Mouse (Mus musculus): ENCODE results near the gene Srsf2.
"Not testable (repeated sequence)": the region's sequence is repeated elsewhere in the genome, so short reads cannot be mapped to it uniquely, and the experiment has no call there.

Srsf2 gene

GRCm38 (mm10) chr11:116852291-116852890 is 503 bp downstream of the Srsf2 start, which contains the start of gene Mfsd11:
TSS of gene Mfsd11 (plus strand) at chr11:116852440.
- no peak for DNase-seq (ENCODE audit: low read depth)

- DNase-seq (ENCODE audit: low read depth): no peak
Measured at GRCm38 (mm10) chr11:116851576-116852290, 1.2 kb downstream of the Srsf2 start.

- DNase-seq (ENCODE audit: low read depth): no peak
Measured at GRCm38 (mm10) chr11:116850833-116851477, 1.9 kb downstream of the Srsf2 start.

GRCm38 (mm10) chr11:116850085-116850484 is 2.8 kb downstream of the Srsf2 start:
- DNase-seq (ENCODE audit: low read depth): no peak

GRCm38 (mm10) chr11:116849587-116849986 is 3.3 kb downstream of the Srsf2 start:
- no peak for DNase-seq (ENCODE audit: low read depth)

GRCm38 (mm10) chr11:116848877-116849178 is 4.1 kb downstream of the Srsf2 start:
- DNase-seq (ENCODE audit: low read depth): not testable (repeated sequence)

GRCm38 (mm10) chr11:116848086-116848876 is 4.6 kb downstream of the Srsf2 start:
- no peak for DNase-seq (ENCODE audit: low read depth)

GRCm38 (mm10) chr11:116847187-116848085 is 5.5 kb downstream of the Srsf2 start:
- DNase-seq (ENCODE audit: low read depth): no peak

- DNase-seq (ENCODE audit: low read depth): no peak
Measured at GRCm38 (mm10) chr11:116846593-116847181, 6.2 kb downstream of the Srsf2 start.

- DNase-seq (ENCODE audit: low read depth): peak; percentile 93
Measured at GRCm38 (mm10) chr11:116843261-116844233, 9.3 kb downstream of the Srsf2 start, which contains the start of the genes Mettl23 and Jmjd6. TSS of gene Mettl23 (plus strand) at chr11:116843278. TSS of gene Jmjd6 (minus strand) at chr11:116843449.

- no peak for DNase-seq (ENCODE audit: low read depth)
Measured at GRCm38 (mm10) chr11:116842531-116843260, 10.2 kb downstream of the Srsf2 start.

GRCm38 (mm10) chr11:116840748-116841147 is 12.1 kb downstream of the Srsf2 start:
- DNase-seq (ENCODE audit: low read depth): no peak

- DNase-seq (ENCODE audit: low read depth): no peak
Measured at GRCm38 (mm10) chr11:116839601-116840000, 13.3 kb downstream of the Srsf2 start.

GRCm38 (mm10) chr11:116838936-116839335 is 14.0 kb downstream of the Srsf2 start:
- DNase-seq (ENCODE audit: low read depth): no peak

GRCm38 (mm10) chr11:116837441-116837840 is 15.5 kb downstream of the Srsf2 start:
- no peak for DNase-seq (ENCODE audit: low read depth)

GRCm38 (mm10) chr11:116836283-116836682 is 16.6 kb downstream of the Srsf2 start:
- DNase-seq (ENCODE audit: low read depth): no peak

- no peak for DNase-seq (ENCODE audit: low read depth)
Measured at GRCm38 (mm10) chr11:116834954-116835353, 17.9 kb downstream of the Srsf2 start.

- no peak for DNase-seq (ENCODE audit: low read depth)
Measured at GRCm38 (mm10) chr11:116832172-116832685, 20.7 kb downstream of the Srsf2 start.
